Mouse (Mus musculus) embryonic facial prominence, embryonic 12.5 days (tissue): ENCODE results near the gene Gm38392. TPM values are rescaled to one million over a fixed set of nuclear protein-coding genes. Genes with fewer than 3 reads are reported as not detected.

Source experiments
- ATAC-seq: fragments of 200-750 bp; cut with Nextera tagmentation; 2 replicates; pipeline ENCODE4 v1.8.0; 2017; ENCODE audit not compliant: insufficient number of reproducible peaks, insufficient read depth, low FRiP score, low TSS enrichment
- H3K27ac ChIP-seq: fragments of 300-500 bp; sonication (generic); 2 replicates; pipeline ENCODE4 v1.5.1; 2016; ENCODE audit warnings: mild to moderate bottlenecking
- H3K27me3 ChIP-seq: fragments of 300-500 bp; sonication (generic); 2 replicates; pipeline ENCODE4 v1.6.1; 2016; ENCODE audit warnings: mild to moderate bottlenecking, moderate library complexity
- H3K36me3 ChIP-seq: fragments of 300-500 bp; sonication (generic); 2 replicates; pipeline ENCODE4 v1.6.1; 2016; ENCODE audit warnings: mild to moderate bottlenecking
- H3K4me1 ChIP-seq: fragments of 300-500 bp; sonication (generic); 2 replicates; pipeline ENCODE4 v1.6.1; 2016
- H3K4me2 ChIP-seq: fragments of 300-500 bp; sonication (generic); replicated peaks from 2 replicates; pipeline ENCODE4 v1.6.1; 2016; ENCODE audit warnings: mild to moderate bottlenecking, moderate library complexity
- H3K4me3 ChIP-seq: fragments of 300-500 bp; sonication (generic); 2 replicates; pipeline ENCODE4 v1.5.1; 2016; ENCODE audit warnings: mild to moderate bottlenecking
- H3K9ac ChIP-seq: fragments of 300-500 bp; sonication (generic); 2 replicates; pipeline ENCODE4 v1.6.1; 2016; ENCODE audit warnings: mild to moderate bottlenecking, moderate library complexity
- H3K9me3 ChIP-seq: fragments of 300-500 bp; sonication (generic); 2 replicates; pipeline ENCODE4 v1.6.1; 2016; ENCODE audit warnings: mild to moderate bottlenecking, moderate library complexity
- WGBS: fragments of 180-500 bp; shearing (Covaris S2); methylation state at CpG from one replicate; pipeline ENCODE4 v1.1.7; 2016; 5-methylcytosine and 5-hydroxymethylcytosine counted together
- polyA plus RNA-seq: library from polyadenylated mRNA; unstranded; fragments of >200 nt; fragmentation: Nextera tagmentation; extraction: Ambion mirVana; gene quantifications from 2 replicates; pipeline ENCODE4 v1.2.1, GENCODE M21; 2016

Gene Gm38392
- polyA plus RNA-seq, 1 experiment from 2014 or later = not detected

DNA sequence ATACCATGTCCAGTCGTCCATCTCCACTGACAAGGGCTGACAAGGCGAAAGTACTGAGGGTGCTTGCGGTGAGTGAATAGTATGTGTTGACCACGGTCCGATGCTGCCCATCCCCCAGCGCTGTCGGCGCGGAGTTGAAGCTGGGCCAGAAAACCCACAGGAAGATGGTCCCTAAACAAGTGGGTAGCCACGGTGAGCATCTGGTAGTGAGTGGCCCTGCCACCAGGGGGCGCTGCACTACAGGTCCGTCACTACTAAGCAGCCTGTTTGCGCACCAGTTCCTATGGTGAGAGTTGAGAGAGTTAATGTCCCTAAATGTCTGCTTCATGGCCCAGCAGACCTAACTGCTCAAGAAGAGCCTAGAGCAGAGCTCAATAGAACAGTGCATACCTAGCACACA is 41.2 kb downstream of the Gm38392 start:
- Histone ChIP-seq H3K27ac (no peak overlapping the region), H3K9ac (no peak overlapping the region), H3K27me3 (peaks cover 61% of the 10 kb centered on the region), H3K4me3 (no peak overlapping the region), H3K4me1 (no peaks in the 10 kb centered on the region; the same call in 1 of the 2 replicates), H3K4me2 (no peak overlapping the region), H3K36me3 (no peaks in the 10 kb centered on the region), H3K9me3 (no peaks in the 10 kb centered on the region)
- no peak for ATAC-seq
- WGBS = 18% methylated on average over 13 of the region's 13 CpGs

DNA sequence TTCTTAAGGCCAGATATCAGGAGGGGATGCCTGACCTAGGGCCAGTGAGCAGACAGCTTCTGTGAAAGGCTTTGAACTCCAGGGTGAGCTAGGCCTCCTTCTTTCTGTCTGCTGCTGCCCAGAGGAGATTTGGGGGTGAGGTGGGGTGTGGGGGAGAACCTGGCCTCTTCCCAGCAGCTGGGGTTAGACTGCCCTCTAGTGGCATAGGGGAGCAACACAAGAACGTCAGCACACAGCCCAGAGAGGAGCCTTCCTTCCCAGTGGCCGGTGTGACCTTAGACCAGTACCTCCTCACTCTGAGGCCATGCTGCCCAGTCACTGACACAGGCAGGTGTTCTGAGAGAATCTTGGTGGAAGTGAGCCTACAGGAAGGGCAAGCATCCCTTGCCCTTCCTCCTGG is 42.9 kb downstream of the Gm38392 start:
- peaks cover 78% of the 10 kb centered on the region for H3K27me3 ChIP-seq
- ATAC-seq = no peak
- no peak overlapping the region for H3K4me3 ChIP-seq
- WGBS = 5% methylated on average over 2 of the region's 2 CpGs
- H3K27ac ChIP-seq = no peak overlapping the region
- H3K4me2 ChIP-seq = no peak overlapping the region
- no peaks in the 10 kb centered on the region for H3K9me3 ChIP-seq
- H3K36me3 ChIP-seq = no peaks in the 10 kb centered on the region
- H3K4me1 ChIP-seq = no peaks in the 10 kb centered on the region; the same call in 1 of the 2 replicates
- no peak overlapping the region for H3K9ac ChIP-seq

- no peaks in the 10 kb centered on the region for H3K9me3 ChIP-seq
- no peak for ATAC-seq
- H3K4me1 ChIP-seq = no peaks in the 10 kb centered on the region; the same call in 1 of the 2 replicates
- no peaks in the 10 kb centered on the region for H3K36me3 ChIP-seq
- no peak overlapping the region for H3K4me3 ChIP-seq
- H3K27ac ChIP-seq = no peak overlapping the region
- no peak overlapping the region for H3K9ac ChIP-seq
- H3K4me2 ChIP-seq = no peak overlapping the region
- peaks cover 86% of the 10 kb centered on the region for H3K27me3 ChIP-seq
- 3% methylated on average over 13 of the region's 13 CpGs for WGBS
Observed at GRCm38 (mm10) chr3:88242531-88242930, 44.5 kb downstream of the Gm38392 start.

DNA sequence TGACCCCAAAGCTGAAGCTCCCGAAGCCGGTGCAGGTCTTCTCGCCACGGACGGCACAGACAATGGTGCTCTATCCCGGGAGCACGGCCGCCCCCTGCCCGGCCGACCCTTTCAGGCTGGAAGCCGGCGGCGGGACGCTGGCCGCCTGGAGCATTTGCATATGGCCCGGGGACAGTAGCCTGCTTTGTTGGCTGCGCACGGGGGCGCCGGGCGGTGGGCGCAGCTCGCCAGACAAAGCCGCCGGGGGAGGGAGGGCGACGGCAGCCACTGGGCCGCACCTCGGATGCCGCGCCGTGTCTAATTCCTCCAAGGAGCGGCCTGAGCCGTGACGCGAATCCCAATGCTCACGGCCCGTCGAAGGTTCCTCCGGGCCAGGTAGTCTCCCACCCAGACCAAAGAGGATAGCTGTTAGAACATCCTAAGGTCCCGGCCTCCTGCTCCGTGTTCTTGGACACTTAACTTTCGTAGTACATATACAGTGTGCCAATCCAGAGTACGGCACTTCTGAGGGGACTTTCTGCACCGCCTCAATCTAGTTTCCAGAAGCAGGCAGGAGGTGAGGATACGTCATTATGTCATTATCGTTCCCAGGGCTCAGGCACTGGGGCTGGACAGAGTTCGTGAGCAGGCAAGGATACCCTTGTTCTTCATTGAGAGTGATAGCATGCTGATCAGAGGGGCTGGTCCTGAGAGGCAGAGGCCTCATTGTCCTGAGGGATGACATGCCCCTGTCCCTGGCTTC is 45.8 kb downstream of the Gm38392 start:
- 2% methylated on average over 47 of the region's 48 CpGs for WGBS
- no peak for ATAC-seq
- H3K36me3 ChIP-seq = no peaks in the 10 kb centered on the region
- H3K4me3 ChIP-seq = peak overlapping the region; percentile 27
- no peaks in the 10 kb centered on the region; the same call in 1 of the 2 replicates for H3K4me1 ChIP-seq
- peak overlapping the region; percentile 40 for H3K4me2 ChIP-seq
- no peaks in the 10 kb centered on the region for H3K9me3 ChIP-seq
- peaks cover 97% of the 10 kb centered on the region for H3K27me3 ChIP-seq
- no peak overlapping the region for H3K27ac ChIP-seq
- H3K9ac ChIP-seq = peak overlapping the region; percentile 15; the same call in 1 of the 2 replicates

DNA sequence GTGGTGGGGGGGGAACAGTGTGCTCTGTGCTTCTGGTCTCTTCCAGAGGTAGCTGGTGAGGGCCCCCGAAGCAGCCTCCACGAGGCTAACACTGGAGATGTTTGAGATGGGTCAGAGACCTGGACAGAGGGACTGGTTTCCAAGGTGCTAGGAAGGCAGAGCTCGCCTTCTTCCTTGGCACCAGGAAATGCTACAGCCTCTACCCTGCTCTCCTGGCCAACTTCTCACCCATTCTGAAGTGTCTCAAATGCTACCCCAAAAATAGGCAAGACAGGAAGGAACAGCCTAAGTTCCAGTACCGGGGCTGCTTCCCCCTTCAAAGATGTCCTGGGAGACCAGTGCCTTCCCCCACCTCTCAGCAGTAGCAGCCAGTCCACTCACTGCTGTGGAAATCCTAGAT is 47.6 kb downstream of the Gm38392 start:
- ATAC-seq = no peak
- no peaks in the 10 kb centered on the region for H3K9me3 ChIP-seq
- no peak overlapping the region for H3K4me3 ChIP-seq
- H3K9ac ChIP-seq = no peak overlapping the region
- H3K27ac ChIP-seq = no peak overlapping the region
- peaks cover 93% of the 10 kb centered on the region for H3K27me3 ChIP-seq
- H3K36me3 ChIP-seq = no peaks in the 10 kb centered on the region
- no peaks in the 10 kb centered on the region; the same call in 1 of the 2 replicates for H3K4me1 ChIP-seq
- 53% methylated on average over 4 of the region's 4 CpGs for WGBS
- H3K4me2 ChIP-seq = no peak overlapping the region

GRCm38 (mm10) chr3:88238866-88239391 is 48.1 kb downstream of the Gm38392 start:
- H3K9ac ChIP-seq = no peak overlapping the region
- no peak overlapping the region for H3K4me2 ChIP-seq
- 31% methylated on average over 8 of the region's 8 CpGs for WGBS
- peaks cover 90% of the 10 kb centered on the region for H3K27me3 ChIP-seq
- H3K4me3 ChIP-seq = no peak overlapping the region
- no peaks in the 10 kb centered on the region; the same call in 1 of the 2 replicates for H3K4me1 ChIP-seq
- no peak for ATAC-seq
- H3K9me3 ChIP-seq = no peaks in the 10 kb centered on the region
- H3K27ac ChIP-seq = no peak overlapping the region
- no peaks in the 10 kb centered on the region for H3K36me3 ChIP-seq

DNA sequence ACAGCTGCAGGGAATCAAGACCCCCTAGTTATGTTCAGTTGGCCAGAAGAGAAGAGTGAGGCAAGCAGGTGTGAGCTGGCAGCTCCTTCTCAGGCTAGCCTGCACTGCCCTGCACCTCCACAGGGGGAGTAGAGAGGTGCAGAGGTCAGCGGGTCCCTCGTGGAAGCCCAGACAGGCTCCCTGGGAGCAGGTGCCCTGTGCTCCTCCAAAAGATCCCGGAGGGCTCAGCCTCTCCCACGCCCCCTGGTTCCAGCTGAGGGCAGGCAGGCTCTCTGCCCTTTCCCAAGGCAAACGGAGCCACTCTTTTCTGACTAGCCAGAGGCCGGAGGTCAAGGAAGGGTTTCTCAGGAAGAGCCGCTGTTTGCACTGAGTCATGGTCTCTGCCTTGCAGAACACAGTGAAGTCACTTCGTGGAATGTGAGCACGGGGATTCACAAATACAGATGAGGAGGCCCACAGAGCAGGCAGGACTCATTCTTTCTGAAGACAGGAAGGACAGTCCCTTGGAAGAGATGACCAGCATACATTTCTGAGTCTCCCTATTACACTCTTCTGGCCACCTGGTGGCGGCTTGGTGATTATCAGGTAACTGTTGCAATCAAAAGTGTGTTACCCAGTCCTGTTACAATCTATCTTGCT is 49.3 kb downstream of the Gm38392 start:
- Histone ChIP-seq H3K27me3 (peaks cover 90% of the 10 kb centered on the region), H3K36me3 (no peaks in the 10 kb centered on the region), H3K9ac (no peak overlapping the region), H3K4me3 (no peak overlapping the region), H3K4me2 (no peak overlapping the region), H3K27ac (no peak overlapping the region), H3K9me3 (no peaks in the 10 kb centered on the region), H3K4me1 (no peaks in the 10 kb centered on the region; the same call in 1 of the 2 replicates)
- 3% methylated on average over 10 of the region's 10 CpGs for WGBS
- no peak for ATAC-seq

GRCm38 (mm10) chr3:88237161-88237555 is 49.9 kb downstream of the Gm38392 start:
- H3K36me3 ChIP-seq = no peaks in the 10 kb centered on the region
- WGBS = 13% methylated on average over 6 of the region's 6 CpGs
- no peak overlapping the region for H3K9ac ChIP-seq
- peaks cover 88% of the 10 kb centered on the region for H3K27me3 ChIP-seq
- no peak overlapping the region for H3K4me3 ChIP-seq
- no peaks in the 10 kb centered on the region; the same call in 1 of the 2 replicates for H3K4me1 ChIP-seq
- no peak overlapping the region for H3K4me2 ChIP-seq
- no peaks in the 10 kb centered on the region for H3K9me3 ChIP-seq
- no peak overlapping the region for H3K27ac ChIP-seq
- ATAC-seq = no peak

- ATAC-seq = no peak
- Histone ChIP-seq H3K4me1 (no peaks in the 10 kb centered on the region; the same call in 1 of the 2 replicates), H3K4me3 (no peak overlapping the region), H3K4me2 (no peak overlapping the region), H3K27me3 (peaks cover 87% of the 10 kb centered on the region), H3K9me3 (no peaks in the 10 kb centered on the region), H3K9ac (no peak overlapping the region), H3K36me3 (no peaks in the 10 kb centered on the region), H3K27ac (no peak overlapping the region)
- 42% methylated on average over 2 of the region's 2 CpGs for WGBS
Observed at GRCm38 (mm10) chr3:88235616-88236015, 51.4 kb downstream of the Gm38392 start.

- no peak overlapping the region for H3K4me3 ChIP-seq
- no peaks in the 10 kb centered on the region for H3K9me3 ChIP-seq
- H3K4me2 ChIP-seq = no peak overlapping the region
- no peak overlapping the region for H3K9ac ChIP-seq
- no peaks in the 10 kb centered on the region; the same call in 1 of the 2 replicates for H3K4me1 ChIP-seq
- WGBS = 7% methylated on average over 3 of the region's 3 CpGs
- H3K27ac ChIP-seq = no peak overlapping the region
- H3K36me3 ChIP-seq = no peaks in the 10 kb centered on the region
- ATAC-seq = no peak
- H3K27me3 ChIP-seq = peaks cover 87% of the 10 kb centered on the region
Observed at GRCm38 (mm10) chr3:88235216-88235615, 51.8 kb downstream of the Gm38392 start.

DNA sequence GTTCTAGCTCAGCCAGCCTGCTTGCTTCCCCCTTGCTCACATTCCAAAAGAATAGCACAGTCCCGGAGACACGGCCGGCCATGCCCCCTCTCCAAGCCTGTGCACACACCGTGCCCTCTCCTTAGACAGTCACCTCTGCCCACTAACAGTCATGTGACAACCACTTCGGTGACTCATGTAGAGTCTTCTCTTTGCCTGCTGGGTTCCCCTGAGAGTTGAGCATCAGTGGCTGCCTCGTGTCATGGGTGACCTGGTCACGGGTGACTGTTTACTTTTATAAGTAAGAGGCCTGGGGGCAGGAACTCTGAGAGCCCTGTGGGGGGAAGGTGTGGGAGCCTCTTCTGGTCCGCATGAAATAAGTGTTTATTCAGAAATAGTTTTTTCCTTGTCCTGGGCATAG is 53.0 kb downstream of the Gm38392 start:
- Histone ChIP-seq H3K27ac (no peak overlapping the region), H3K4me3 (no peak overlapping the region), H3K4me2 (no peak overlapping the region), H3K9ac (no peak overlapping the region; the same call in 1 of the 2 replicates), H3K4me1 (no peaks in the 10 kb centered on the region; the same call in 1 of the 2 replicates), H3K27me3 (peaks cover 87% of the 10 kb centered on the region), H3K9me3 (no peaks in the 10 kb centered on the region), H3K36me3 (no peaks in the 10 kb centered on the region)
- WGBS = 46% methylated on average over 8 of the region's 8 CpGs
- no peak for ATAC-seq
